ENCODE assay signal across 24 mouse cellular contexts in genomic region chr5:142679065-142679464, GRCm38 (mm10). TPM values are rescaled to one million over a fixed set of nuclear protein-coding genes. Genes with fewer than 3 reads are reported as not detected.
DNase-seq lines count a peak whose midpoint lies in the region; ATAC-seq and TF ChIP-seq lines count a peak whose summit lies in the region.
"Had no signal": no experiment of that assay in that cellular context is flagged by ENCODE, and none has a peak within 500 bp of the region (broad histone marks: within the 10 kb centered on the region; RNA-seq: fewer than 3 reads in every experiment).

No protein-coding gene starts in this region.

- no peak overlapping the region for H3K4me2 ChIP-seq in liver, embryonic 11.5 days
- no peak overlapping the region for H3K4me2 ChIP-seq in liver, postnatal 0 days (ENCODE audit: low read depth, low read length)
- no peak overlapping the region for H3K4me2 ChIP-seq in liver, embryonic 14.5 days (ENCODE audit: low read depth)
- H3K4me2 ChIP-seq in liver, embryonic 16.5 days (ENCODE audit: low read depth, low read length) = no peak overlapping the region
- H3K4me2 ChIP-seq: embryonic facial prominence, embryonic 13.5 days; embryonic facial prominence, embryonic 15.5 days; forebrain, embryonic 12.5 days had no signal

- no peak overlapping the region for H3K4me3 ChIP-seq in liver, embryonic 11.5 days (ENCODE audit: low read depth, low read length)
- H3K4me3 ChIP-seq in liver, postnatal 0 days (ENCODE audit: low read depth, low read length) = no peak overlapping the region
- H3K4me3 ChIP-seq in liver, embryonic 14.5 days (ENCODE audit: insufficient read depth in 1 of 2, low read depth in 2 of 2, low read length in 2 of 2) = no peak overlapping the region
- H3K4me3 ChIP-seq in liver, embryonic 16.5 days (ENCODE audit: low read depth, low read length) = no peak overlapping the region
- no peak overlapping the region for H3K4me3 ChIP-seq in limb, embryonic 10.5 days
- H3K4me3 ChIP-seq: embryonic facial prominence, embryonic 13.5 days; embryonic facial prominence, embryonic 15.5 days; erythroblast, embryonic 14.5 days; forebrain, embryonic 10.5 days; forebrain, embryonic 12.5 days had no signal

- WGBS in liver, embryonic 11.5 days = 38% methylated on average over 1 of the region's 1 CpGs
- 70% methylated on average over 1 of the region's 1 CpGs for WGBS in liver, postnatal 0 days (ENCODE audit: insufficient replicate concordance)
- WGBS in liver, embryonic 14.5 days (ENCODE audit: insufficient replicate concordance) = 31% methylated on average over 1 of the region's 1 CpGs
- 38% methylated on average over 1 of the region's 1 CpGs for WGBS in liver, embryonic 16.5 days (ENCODE audit: insufficient replicate concordance)
- WGBS in limb, embryonic 10.5 days = 88% methylated on average over 1 of the region's 1 CpGs

- no peak for TF ChIP-seq EP300 in liver, postnatal 0 days (IDR thresholded peaks at IDR 0.05; ENCODE audit: low read depth)
- TF ChIP-seq EP300 in liver, embryonic 14.5 days (IDR thresholded peaks at IDR 0.05; ENCODE audit: low read depth) = peak; percentile 30; the same call in 1 of the 2 replicates

- no peak overlapping the region for H3K27ac ChIP-seq in liver, embryonic 11.5 days (ENCODE audit: low read depth, low read length)
- no peak overlapping the region for H3K27ac ChIP-seq in liver, postnatal 0 days (ENCODE audit: low read depth)
- H3K27ac ChIP-seq in liver, embryonic 14.5 days = no peak overlapping the region
- H3K27ac ChIP-seq in liver, embryonic 16.5 days (ENCODE audit: low read length) = no peak overlapping the region
- H3K27ac ChIP-seq in limb, embryonic 10.5 days = no peak overlapping the region
- H3K27ac ChIP-seq: embryonic facial prominence, embryonic 13.5 days; embryonic facial prominence, embryonic 15.5 days; forebrain, embryonic 10.5 days; forebrain, embryonic 12.5 days had no signal

- TF ChIP-seq CTCF in liver, postnatal 0 days (IDR thresholded peaks at IDR 0.05; ENCODE audit: low read depth) = no peak
- no peak for TF ChIP-seq CTCF in liver, embryonic 14.5 days (IDR thresholded peaks at IDR 0.05; ENCODE audit: low read depth)

- peaks cover 2% of the 10 kb centered on the region; the same call in 1 of the 2 replicates for H3K9me3 ChIP-seq in liver, embryonic 11.5 days (ENCODE audit: control insufficient read depth, low read length)
- peaks cover 2% of the 10 kb centered on the region; the same call in 1 of the 2 replicates for H3K9me3 ChIP-seq in liver, postnatal 0 days (ENCODE audit: low read length)
- H3K9me3 ChIP-seq in liver, embryonic 14.5 days (ENCODE audit: control insufficient read depth, low read length) = no peaks in the 10 kb centered on the region
- H3K9me3 ChIP-seq in liver, embryonic 16.5 days (replicated peaks; ENCODE audit: control insufficient read depth, low read length) = no peaks in the 10 kb centered on the region
- H3K9me3 ChIP-seq in limb, embryonic 10.5 days (replicated peaks) = no peaks in the 10 kb centered on the region
- H3K9me3 ChIP-seq: embryonic facial prominence, embryonic 13.5 days; embryonic facial prominence, embryonic 15.5 days had no signal

- DNase-seq in liver, embryonic 11.5 days (ENCODE audit: low spot score) = no peak
- no peak for DNase-seq in liver, postnatal 0 days
- DNase-seq in c-Kit-positive CD71-positive TER-119-positive erythroid progenitor cells, embryonic 14.5 days (ENCODE audit: low spot score) = peak; percentile 21
- peak; percentile 13 to 37 (median 29) for DNase-seq in liver, embryonic 14.5 days (ENCODE audit: low read depth in 3 of 3, low spot score in 3 of 3)
- DNase-seq in heart, adult 11 months = no peak
- no peak for DNase-seq in adrenal gland, postnatal 14 days
- DNase-seq in limb, embryonic 10.5 days (ENCODE audit: low spot score) = no peak
- DNase-seq: B cell, adult 2 months; cerebellum, adult 11-12 months; embryo, embryonic 11 days had no signal

- ATAC-seq in liver, embryonic 11.5 days (replicated peaks; ENCODE audit: low FRiP score) = peak; percentile 73
- ATAC-seq in liver, postnatal 0 days = no peak
- ATAC-seq in liver, embryonic 14.5 days (ENCODE audit: insufficient read depth) = peak; percentile 74
- ATAC-seq in liver, embryonic 16.5 days (ENCODE audit: low read depth) = peak; percentile 59
- ATAC-seq: activated CD4-positive, CD25-positive, alpha-beta regulatory T cell, adult 4 months; CD4-positive, CD25-positive, alpha-beta regulatory T cell, adult 4 months; forebrain, embryonic 14.5 days; forebrain, embryonic 16.5 days; Patski had no signal

- peaks cover 10% of the 10 kb centered on the region for H3K4me1 ChIP-seq in liver, embryonic 11.5 days (replicated peaks; ENCODE audit: control insufficient read depth, insufficient read depth, low read length)
- H3K4me1 ChIP-seq in liver, postnatal 0 days (ENCODE audit: insufficient read depth) = no peaks in the 10 kb centered on the region
- H3K4me1 ChIP-seq in liver, embryonic 14.5 days (replicated peaks; ENCODE audit: control insufficient read depth in 2 of 2, insufficient read depth in 2 of 2, low read length in 1 of 2) = peaks cover 3 to 14% of the 10 kb centered on the region in 2 experiments
- peaks cover 9% of the 10 kb centered on the region for H3K4me1 ChIP-seq in liver, embryonic 16.5 days (ENCODE audit: control insufficient read depth, low read depth, low read length)
- H3K4me1 ChIP-seq in limb, embryonic 10.5 days = no peaks in the 10 kb centered on the region
- H3K4me1 ChIP-seq: embryonic facial prominence, embryonic 13.5 days; embryonic facial prominence, embryonic 15.5 days; forebrain, embryonic 10.5 days; forebrain, embryonic 12.5 days had no signal

- H3K27me3 ChIP-seq in liver, embryonic 11.5 days (replicated peaks; ENCODE audit: control insufficient read depth, insufficient read depth, low read length) = no peaks in the 10 kb centered on the region
- no peaks in the 10 kb centered on the region for H3K27me3 ChIP-seq in liver, postnatal 0 days (ENCODE audit: insufficient read depth, low read length)
- H3K27me3 ChIP-seq in liver, embryonic 14.5 days (ENCODE audit: control insufficient read depth, insufficient read depth, low read length) = no peaks in the 10 kb centered on the region
- H3K27me3 ChIP-seq in liver, embryonic 16.5 days (ENCODE audit: control insufficient read depth, insufficient read depth, low read depth, low read length) = no peaks in the 10 kb centered on the region
- H3K27me3 ChIP-seq in limb, embryonic 10.5 days (ENCODE audit: low read depth, poor library complexity, severe bottlenecking) = no peaks in the 10 kb centered on the region
- H3K27me3 ChIP-seq: CH12.LX; embryonic facial prominence, embryonic 13.5 days; embryonic facial prominence, embryonic 15.5 days; forebrain, embryonic 12.5 days; Patski had no signal

- no peaks in the 10 kb centered on the region for H3K36me3 ChIP-seq in liver, embryonic 11.5 days (ENCODE audit: control insufficient read depth, insufficient read depth, low read length)
- H3K36me3 ChIP-seq in liver, postnatal 0 days (replicated peaks; ENCODE audit: insufficient read depth, low read length) = no peaks in the 10 kb centered on the region
- H3K36me3 ChIP-seq in liver, embryonic 14.5 days (replicated peaks; ENCODE audit: control insufficient read depth, insufficient read depth, low read depth) = no peaks in the 10 kb centered on the region
- H3K36me3 ChIP-seq in liver, embryonic 16.5 days (ENCODE audit: control insufficient read depth, insufficient read depth) = no peaks in the 10 kb centered on the region
- no peaks in the 10 kb centered on the region for H3K36me3 ChIP-seq in limb, embryonic 10.5 days
- H3K36me3 ChIP-seq: embryonic facial prominence, embryonic 13.5 days; embryonic facial prominence, embryonic 15.5 days; forebrain, embryonic 10.5 days; forebrain, embryonic 12.5 days; G1E had no signal

- H3K9ac ChIP-seq in liver, embryonic 11.5 days (ENCODE audit: low read depth, low read length) = no peak overlapping the region
- no peak overlapping the region for H3K9ac ChIP-seq in liver, postnatal 0 days (replicated peaks)
- H3K9ac ChIP-seq in liver, embryonic 14.5 days (replicated peaks) = no peak overlapping the region
- no peak overlapping the region for H3K9ac ChIP-seq in liver, embryonic 16.5 days (ENCODE audit: low read depth, low read length)
- H3K9ac ChIP-seq: embryonic facial prominence, embryonic 13.5 days; embryonic facial prominence, embryonic 15.5 days; forebrain, embryonic 12.5 days had no signal

RNA-seq across cellular contexts. Expression of gene Slc29a4, which starts 13.2 kb away (rescaled TPM):
- 1.3 and 1.7 TPM in 2 replicates for polyA plus RNA-seq in liver, embryonic 11.5 days (2014; fragmentation: Nextera tagmentation; extraction: Ambion mirVana)
- polyA plus RNA-seq in liver, postnatal 0 days (2015; fragmentation: Nextera tagmentation; extraction: Ambion mirVana) = 0.07 and 0.16 TPM in 2 replicates
- 0.04 and 0.21 TPM in 2 replicates for polyA plus RNA-seq in liver, embryonic 14.5 days (2012; rRNA removed)
- polyA plus RNA-seq in liver, embryonic 14.5 days (2014; fragmentation: Nextera tagmentation; extraction: Ambion mirVana) = 0.04 and 0.24 TPM in 2 replicates
- 0.09 and 0.21 TPM in 2 replicates for polyA plus RNA-seq in liver, embryonic 16.5 days (2015; fragmentation: Nextera tagmentation; extraction: Ambion mirVana)
- total RNA-seq in adrenal gland, postnatal 14 days (2021) = 19.5 and 22.6 TPM in 2 replicates
- polyA plus RNA-seq in limb, embryonic 10.5 days (2016; fragmentation: Nextera tagmentation; extraction: Ambion mirVana) = 15.5 and 17.5 TPM in 2 replicates
- total RNA-seq: CH12.LX; common myeloid progenitor, adult 5-6 weeks had no signal
- polyA plus RNA-seq: erythroblast, embryonic 14.5 days; G1E had no signal

RNA-seq across cellular contexts. Expression of gene Wipi2, which starts 51.6 kb away (rescaled TPM):
- 52.7 and 56.3 TPM in 2 replicates for polyA plus RNA-seq in liver, embryonic 11.5 days (2014; fragmentation: Nextera tagmentation; extraction: Ambion mirVana)
- polyA plus RNA-seq in liver, postnatal 0 days (2015; fragmentation: Nextera tagmentation; extraction: Ambion mirVana) = 16.7 and 18.6 TPM in 2 replicates
- polyA plus RNA-seq in liver, embryonic 14.5 days (2012; rRNA removed) = 16.0 and 20.5 TPM in 2 replicates
- 28.3 and 34.4 TPM in 2 replicates for polyA plus RNA-seq in liver, embryonic 14.5 days (2014; fragmentation: Nextera tagmentation; extraction: Ambion mirVana)
- 29.3 and 32.2 TPM in 2 replicates for polyA plus RNA-seq in liver, embryonic 16.5 days (2015; fragmentation: Nextera tagmentation; extraction: Ambion mirVana)
- total RNA-seq in adrenal gland, postnatal 14 days (2021) = 98.5 and 109 TPM in 2 replicates
- 69.4 and 71.6 TPM in 2 replicates for polyA plus RNA-seq in limb, embryonic 10.5 days (2016; fragmentation: Nextera tagmentation; extraction: Ambion mirVana)

Comparison
In these comparisons a context has a peak if more than half of its experiments do, and no peak if none do; other contexts are left out.
1. DNase-seq: peak in c-Kit-positive CD71-positive TER-119-positive erythroid progenitor cells, embryonic 14.5 days (single experiment) and liver, embryonic 14.5 days (3 of 3); none in liver, embryonic 11.5 days (single experiment), liver, postnatal 0 days (single experiment), heart, adult 11 months (single experiment), adrenal gland, postnatal 14 days (single experiment) and limb, embryonic 10.5 days (single experiment).